Mouse (Mus musculus) limb, embryonic 11.5 days (tissue): ENCODE results near the gene Samd14. TPM values are rescaled to one million over a fixed set of nuclear protein-coding genes. Genes with fewer than 3 reads are reported as not detected.

Experiments used
- ATAC-seq: fragments of 200-750 bp; cut with Nextera tagmentation; 2 replicates; pipeline ENCODE4 v1.8.0; 2017; ENCODE audit warnings: low read depth; ENCODE audit not compliant: insufficient number of reproducible peaks, low FRiP score, low TSS enrichment
- DNase-seq: peaks from one replicate; pipeline ENCODE4 v3.0.0-alpha.2; 2015; ENCODE audit warnings: low spot score
- H3K27ac ChIP-seq: fragments of 300-500 bp; sonication (generic); replicated peaks from 2 replicates; pipeline ENCODE4 v1.5.1; 2014; ENCODE audit warnings: low read depth, mild to moderate bottlenecking, low read length
- H3K27me3 ChIP-seq: fragments of 300-500 bp; sonication (generic); 2 replicates; pipeline ENCODE4 v1.6.1; 2014; ENCODE audit warnings: mild to moderate bottlenecking, low read length, mixed read lengths; ENCODE audit not compliant: control insufficient read depth, insufficient read depth
- H3K36me3 ChIP-seq: fragments of 300-500 bp; sonication (generic); 2 replicates; pipeline ENCODE4 v1.6.1; 2014; ENCODE audit warnings: mild to moderate bottlenecking, low read length, moderate library complexity, mixed read lengths; ENCODE audit not compliant: control insufficient read depth, insufficient read depth
- H3K4me1 ChIP-seq: fragments of 300-500 bp; sonication (generic); 2 replicates; pipeline ENCODE4 v1.6.1; 2014; ENCODE audit warnings: low read length, mixed read lengths; ENCODE audit not compliant: control insufficient read depth, insufficient read depth
- H3K4me2 ChIP-seq: fragments of 300-500 bp; sonication (generic); 2 replicates; pipeline ENCODE4 v1.6.1; 2014; ENCODE audit warnings: low read depth, mild to moderate bottlenecking, moderate library complexity; ENCODE audit not compliant: severe bottlenecking
- H3K4me3 ChIP-seq: fragments of 300-500 bp; sonication (generic); 2 replicates; pipeline ENCODE4 v1.5.1; 2014; ENCODE audit warnings: low read depth, low read length
- H3K9ac ChIP-seq: fragments of 300-500 bp; sonication (generic); 2 replicates; pipeline ENCODE4 v1.6.1; 2014; ENCODE audit warnings: mild to moderate bottlenecking, low read length
- H3K9me3 ChIP-seq: fragments of 300-500 bp; sonication (generic); 2 replicates; pipeline ENCODE4 v1.6.1; 2016; ENCODE audit warnings: low read length; ENCODE audit not compliant: control insufficient read depth
- WGBS: fragments of 180-500 bp; shearing (Covaris S2); extraction: QIAGEN DNeasy Blood & Tissue Kit; methylation state at CpG from one replicate; pipeline ENCODE4 v1.1.7; 2014; 5-methylcytosine and 5-hydroxymethylcytosine counted together
- polyA plus RNA-seq: library from polyadenylated mRNA; unstranded; fragments of >200 nt; fragmentation: Nextera tagmentation; extraction: Ambion mirVana; gene quantifications from 2 replicates; pipeline ENCODE4 v1.2.1, GENCODE M21; 2014

The Samd14 gene
- polyA plus RNA-seq, 1 experiment from 2014 or later = 35.6 TPM

DNA sequence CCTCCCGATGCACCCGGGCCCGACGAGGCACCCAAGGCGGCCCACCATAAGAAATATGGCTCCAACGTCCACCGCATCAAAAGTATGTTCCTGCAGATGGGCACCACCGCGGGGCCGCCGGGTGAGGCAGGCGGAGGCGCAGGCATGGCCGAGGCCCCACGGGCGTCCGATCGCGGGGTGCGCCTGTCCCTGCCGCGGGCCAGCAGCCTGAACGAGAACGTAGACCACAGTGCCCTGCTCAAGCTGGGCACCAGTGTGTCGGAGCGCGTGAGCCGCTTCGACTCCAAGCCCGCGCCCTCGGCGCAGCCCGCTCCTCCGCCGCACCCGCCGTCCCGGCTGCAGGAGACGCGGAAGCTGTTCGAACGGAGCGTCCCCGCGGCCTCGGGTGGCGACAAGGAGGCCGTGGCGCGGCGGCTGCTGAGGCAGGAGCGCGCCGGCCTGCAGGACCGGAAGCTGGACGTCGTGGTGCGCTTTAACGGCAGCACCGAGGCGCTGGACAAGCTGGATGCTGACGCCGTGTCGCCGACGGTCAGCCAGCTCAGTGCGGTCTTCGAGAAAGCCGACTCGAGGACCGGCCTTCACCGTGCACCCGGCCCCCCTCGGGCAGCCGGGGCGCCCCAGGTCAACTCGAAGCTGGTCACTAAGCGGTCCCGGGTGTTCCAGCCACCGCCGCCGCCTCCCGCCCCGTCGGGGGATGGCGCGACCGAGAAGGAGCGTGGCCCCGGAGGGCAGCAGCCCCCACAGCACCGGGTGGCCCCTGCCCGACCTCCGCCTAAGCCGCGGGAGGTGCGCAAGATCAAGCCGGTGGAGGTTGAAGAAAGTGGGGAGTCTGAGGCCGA lies 17.8 kb upstream of the Samd14 start:
- under 1% methylated on average over 97 of the region's 99 CpGs for WGBS

GRCm38 (mm10) chr11:94992480-94992753 lies 17.3 kb upstream of the Samd14 start:
- DNase-seq = peak; percentile 29
- Histone ChIP-seq H3K9me3 (no peaks in the 10 kb centered on the region), H3K4me3 (peak overlapping the region; percentile 95), H3K27ac (no peak overlapping the region; the same call in 1 of the 2 replicates), H3K9ac (peak overlapping the region; percentile 93), H3K4me2 (peak overlapping the region; percentile 96), H3K4me1 (peaks cover 55% of the 10 kb centered on the region), H3K27me3 (no peaks in the 10 kb centered on the region), H3K36me3 (peaks cover 14% of the 10 kb centered on the region)
- ATAC-seq = no peak
- WGBS = under 1% methylated on average over 20 of the region's 20 CpGs

More for the DNA sequence above, 17.8 kb upstream of the Samd14 start:
- Histone ChIP-seq H3K9ac (peak overlapping the region; percentile 93), H3K9me3 (no peaks in the 10 kb centered on the region), H3K4me1 (peaks cover 55% of the 10 kb centered on the region), H3K27me3 (no peaks in the 10 kb centered on the region), H3K27ac (peak overlapping the region; percentile 89), H3K4me3 (peak overlapping the region; percentile 95), H3K4me2 (peak overlapping the region; percentile 96), H3K36me3 (peaks cover 10% of the 10 kb centered on the region)
- ATAC-seq (no peak), DNase-seq (peak; percentile 60)

- WGBS = 2% methylated on average over 22 of the region's 22 CpGs
- peaks cover 55% of the 10 kb centered on the region for H3K4me1 ChIP-seq
- peak overlapping the region; percentile 95 for H3K4me3 ChIP-seq
- peaks cover 15% of the 10 kb centered on the region for H3K36me3 ChIP-seq
- H3K4me2 ChIP-seq = peak overlapping the region; percentile 96
- H3K9ac ChIP-seq = peak overlapping the region; percentile 93
- no peak overlapping the region for H3K27ac ChIP-seq
- ATAC-seq (no peak), DNase-seq (peak; percentile 58)
- no peaks in the 10 kb centered on the region for H3K9me3 ChIP-seq
- no peaks in the 10 kb centered on the region for H3K27me3 ChIP-seq
Observed at GRCm38 (mm10) chr11:94992754-94993606, 16.7 kb upstream of the Samd14 start.

- peaks cover 44% of the 10 kb centered on the region for H3K4me1 ChIP-seq
Observed at GRCm38 (mm10) chr11:94994208-94994814, 15.4 kb upstream of the Samd14 start.

GRCm38 (mm10) chr11:94994947-94995772 lies 14.5 kb upstream of the Samd14 start:
- H3K36me3 ChIP-seq = peaks cover 23% of the 10 kb centered on the region
- H3K4me1 ChIP-seq = peaks cover 40% of the 10 kb centered on the region
- DNase-seq (no peak), ATAC-seq (no peak)
- 0 out of 2 replicates have a peak overlapping the region, but pooled peaks have one; percentile 95 for H3K4me3 ChIP-seq
- H3K9ac ChIP-seq = no peak overlapping the region
- WGBS = 88% methylated on average over 11 of the region's 11 CpGs
- no peak overlapping the region for H3K27ac ChIP-seq
- H3K27me3 ChIP-seq = no peaks in the 10 kb centered on the region
- no peaks in the 10 kb centered on the region for H3K9me3 ChIP-seq
- peak overlapping the region; percentile 96 for H3K4me2 ChIP-seq

More at GRCm38 (mm10) chr11:94994208-94994814, 15.4 kb upstream of the Samd14 start:
- 60% methylated on average over 10 of the region's 10 CpGs for WGBS
- Histone ChIP-seq H3K27ac (peak overlapping the region; percentile 30; the same call in 1 of the 2 replicates), H3K27me3 (no peaks in the 10 kb centered on the region), H3K9me3 (no peaks in the 10 kb centered on the region), H3K4me2 (peak overlapping the region; percentile 96), H3K4me3 (peak overlapping the region; percentile 95; the same call in 1 of the 2 replicates), H3K9ac (peak overlapping the region; percentile 23), H3K36me3 (peaks cover 19% of the 10 kb centered on the region)
- DNase-seq = no peak
- ATAC-seq = no peak

DNA sequence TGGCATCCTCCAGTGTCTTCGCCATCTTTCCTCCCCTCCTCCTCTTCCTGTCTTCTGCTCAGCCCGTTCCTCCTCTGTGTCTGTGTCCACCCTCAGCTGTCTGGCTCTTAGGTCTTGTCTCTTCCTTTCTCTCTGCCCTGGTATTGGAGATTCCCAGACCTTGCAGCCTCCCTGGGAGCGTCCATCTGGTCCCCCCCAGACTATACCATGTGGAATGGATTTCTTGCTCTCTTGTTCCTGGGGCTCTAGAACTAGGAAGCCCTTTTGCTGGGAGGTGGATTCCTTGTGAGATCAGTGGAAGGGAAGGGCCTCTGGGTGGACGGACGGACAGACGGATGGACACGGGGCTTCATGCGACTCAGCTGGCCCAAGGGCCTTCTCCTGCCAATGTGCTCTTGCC lies 13.6 kb upstream of the Samd14 start:
- Histone ChIP-seq H3K4me2 (no peak overlapping the region), H3K4me3 (no peak overlapping the region), H3K36me3 (peaks cover 30% of the 10 kb centered on the region), H3K9me3 (no peaks in the 10 kb centered on the region), H3K9ac (no peak overlapping the region), H3K4me1 (peaks cover 43% of the 10 kb centered on the region), H3K27ac (no peak overlapping the region), H3K27me3 (no peaks in the 10 kb centered on the region)
- no peak for ATAC-seq
- WGBS = 88% methylated on average over 8 of the region's 8 CpGs
- DNase-seq = no peak

GRCm38 (mm10) chr11:94996984-94997383 lies 12.7 kb upstream of the Samd14 start:
- Histone ChIP-seq H3K36me3 (peaks cover 36% of the 10 kb centered on the region), H3K9ac (no peak overlapping the region), H3K4me1 (peaks cover 43% of the 10 kb centered on the region), H3K9me3 (no peaks in the 10 kb centered on the region), H3K4me3 (no peak overlapping the region), H3K27ac (no peak overlapping the region), H3K27me3 (no peaks in the 10 kb centered on the region), H3K4me2 (no peak overlapping the region)
- no peak for DNase-seq
- WGBS = 93% methylated on average over 6 of the region's 6 CpGs
- ATAC-seq = no peak
